Mouse (Mus musculus): ENCODE measurements around the gene Add3. TPM values are rescaled to one million over a fixed set of nuclear protein-coding genes. Genes with fewer than 3 reads are reported as not detected.
A peak's percentile ranks its signal among the peaks of the same experiment; 100 is the strongest.

Gene Add3
- total and polyA plus RNA-seq, 3 experiments, result 14.0 to 52.9 TPM; not detected in 1

GRCm38 (mm10) chr19:53143108-53143971, 3.1 kb downstream of the Add3 start:
- H3K27ac ChIP-seq (ENCODE audit: control insufficient read depth, low read depth, low read length), result no peak overlapping the region
- H3K4me3 ChIP-seq (ENCODE audit: control insufficient read depth in 1 of 2, insufficient read depth in 1 of 2, low read depth in 2 of 2, low read length in 2 of 2), result peak overlapping the region; percentile 77 to 85
- peaks cover 0 to 7% of the 10 kb centered on the region in 2 experiments; a peak in 3 of 4 replicates for H3K4me1 ChIP-seq (ENCODE audit: control insufficient read depth in 1 of 2, insufficient read depth in 2 of 2, low read length in 2 of 2)
- TF ChIP-seq GATA1 (IDR thresholded peaks at IDR 0.05; ENCODE audit: low read depth, low read length) (peak; percentile 40; the same call in 1 of the 2 replicates), CHD1 (IDR thresholded peaks at IDR 0.05; ENCODE audit: low read depth, low read length) (no peak), RAD21 (IDR thresholded peaks at IDR 0.05; ENCODE audit: low read depth, low read length) (no peak), NELFE (IDR thresholded peaks at IDR 0.05; ENCODE audit: low read depth, low read length) (no peak), RCOR1 (IDR thresholded peaks at IDR 0.05; ENCODE audit: low read depth, low read length) (0 out of 2 replicates have a peak, but pooled peaks have one; percentile 6), SMC3 (IDR thresholded peaks at IDR 0.05; ENCODE audit: low read depth, low read length) (no peak), CTCF (IDR thresholded peaks at IDR 0.05 in 2 of 3, conservative IDR thresholded peaks at IDR 0.05 in 1 of 3; ENCODE audit: control insufficient read depth in 1 of 3, insufficient read depth in 1 of 3, low read depth in 2 of 3, low read length in 3 of 3, poor library complexity in 1 of 3, severe bottlenecking in 1 of 3) (no peak), POLR2AphosphoS2 (IDR thresholded peaks at IDR 0.05; ENCODE audit: low read length) (no peak), HCFC1 (IDR thresholded peaks at IDR 0.05; ENCODE audit: low read depth, low read length) (no peak), MYC (IDR thresholded peaks at IDR 0.05; ENCODE audit: low read depth, low read length) (no peak), MAZ (IDR thresholded peaks at IDR 0.05; ENCODE audit: low read depth, low read length) (no peak), GABPA (IDR thresholded peaks at IDR 0.05; ENCODE audit: low read depth, low read length) (no peak), ELF1 (IDR thresholded peaks at IDR 0.05; ENCODE audit: low read depth, low read length) (no peak), UBTF (IDR thresholded peaks at IDR 0.05; ENCODE audit: borderline replicate concordance, insufficient read depth, low read depth, low read length) (0 out of 2 replicates have a peak, but pooled peaks have one; percentile 2), ETS1 (IDR thresholded peaks at IDR 0.05; ENCODE audit: low read depth, low read length) (no peak), EP300 (IDR thresholded peaks at IDR 0.05; ENCODE audit: low read depth in 1 of 2, low read length in 2 of 2) (0 out of 4 replicates have a peak, but pooled peaks of 1 of the 2 experiments have one; percentile 24), E2F4 (IDR thresholded peaks at IDR 0.05; ENCODE audit: borderline replicate concordance, low read depth, low read length) (no peak), MAX (IDR thresholded peaks at IDR 0.05; ENCODE audit: low read length) (peak; percentile 15; the same call in 1 of the 2 replicates), USF1 (IDR thresholded peaks at IDR 0.05; ENCODE audit: low read depth, low read length) (no peak), MAFK (IDR thresholded peaks at IDR 0.05; ENCODE audit: borderline replicate concordance, low read depth, low read length) (no peak), TBP (IDR thresholded peaks at IDR 0.05; ENCODE audit: low read depth, low read length) (no peak), KAT2A (conservative IDR thresholded peaks at IDR 0.05; ENCODE audit: low read depth, low read length) (no peak), TCF12 (IDR thresholded peaks at IDR 0.05; ENCODE audit: low read depth, low read length) (0 out of 2 replicates have a peak, but pooled peaks have one; percentile 4), ZMIZ1 (IDR thresholded peaks at IDR 0.05; ENCODE audit: low read depth, low read length) (no peak), POLR2A (IDR thresholded peaks at IDR 0.05; ENCODE audit: control insufficient read depth in 1 of 2, insufficient read depth in 1 of 2, low read depth in 1 of 2, low read length in 2 of 2, poor library complexity in 1 of 2) (no peak), ZNF384 (IDR thresholded peaks at IDR 0.05; ENCODE audit: low read depth, low read length) (peak; percentile 59; the same call in 1 of the 2 replicates), NRF1 (IDR thresholded peaks at IDR 0.05; ENCODE audit: insufficient read depth, low read depth, low read length, poor library complexity, severe bottlenecking) (peak; percentile 44; the same call in 1 of the 2 replicates), POLR2AphosphoS5 (IDR thresholded peaks at IDR 0.05; ENCODE audit: borderline replicate concordance, low read depth, low read length) (no peak), MYB (IDR thresholded peaks at IDR 0.05; ENCODE audit: low read depth, low read length) (no peak), CHD2 (IDR thresholded peaks at IDR 0.05; ENCODE audit: low read length) (no peak), USF2 (IDR thresholded peaks at IDR 0.05; ENCODE audit: borderline replicate concordance in 1 of 2, insufficient read depth in 1 of 2, low read depth in 1 of 2, low read length in 2 of 2) (no peak), TAL1 (IDR thresholded peaks at IDR 0.05; ENCODE audit: low read length) (no peak), BHLHE40 (IDR thresholded peaks at IDR 0.05; ENCODE audit: borderline replicate concordance, low read depth, low read length) (no peak), SIN3A (IDR thresholded peaks at IDR 0.05; ENCODE audit: low read length) (no peak), JUND (IDR thresholded peaks at IDR 0.05; ENCODE audit: low read depth, low read length) (no peak)

More at GRCm38 (mm10) chr19:53143108-53143971, 3.1 kb downstream of the Add3 start:
- peaks cover 5% of the 10 kb centered on the region; the same call in 1 of the 2 replicates for H3K79me2 ChIP-seq (ENCODE audit: control insufficient read depth, insufficient read depth, low read length, poor library complexity)
- peak overlapping the region; percentile 70 for H3K9ac ChIP-seq (ENCODE audit: control insufficient read depth, low read depth, low read length, poor library complexity, severe bottlenecking)
- DNase-seq (ENCODE audit: low read depth, low spot score), result peak; percentile 60
- H3K9me3 ChIP-seq (replicated peaks; ENCODE audit: insufficient read depth, low read length), result no peaks in the 10 kb centered on the region
- peaks cover 0 to 15% of the 10 kb centered on the region in 2 experiments; a peak in 2 of 4 replicates for H3K36me3 ChIP-seq (ENCODE audit: control insufficient read depth in 1 of 2, insufficient read depth in 2 of 2, low read length in 2 of 2)
- H3K27me3 ChIP-seq (ENCODE audit: control insufficient read depth in 1 of 2, insufficient read depth in 2 of 2, low read length in 2 of 2), result peaks cover 5 to 10% of the 10 kb centered on the region in 2 experiments
